Mouse (Mus musculus) embryonic facial prominence, embryonic 14.5 days (tissue): ENCODE measurements around the gene Phlda3. TPM values are rescaled to one million over a fixed set of nuclear protein-coding genes. Genes with fewer than 3 reads are reported as not detected.

Experiments
- ATAC-seq: fragments of 200-750 bp; cut with Nextera tagmentation; 2 replicates; pipeline ENCODE4 v1.8.0; 2017; ENCODE audit warnings: low read depth, moderate number of reproducible peaks, moderate TSS enrichment
- DNase-seq: peaks from one replicate; pipeline ENCODE4 v3.0.0-alpha.2; 2015; ENCODE audit warnings: low spot score
- H3K27ac ChIP-seq: fragments of 300-500 bp; sonication (generic); replicated peaks from 2 replicates; pipeline ENCODE4 v1.5.1; 2014; ENCODE audit warnings: low read depth, mild to moderate bottlenecking, low read length, moderate library complexity
- H3K27me3 ChIP-seq: fragments of 300-500 bp; sonication (generic); replicated peaks from 2 replicates; pipeline ENCODE4 v1.6.1; 2014; ENCODE audit warnings: low read length; ENCODE audit not compliant: control insufficient read depth, insufficient read depth
- H3K36me3 ChIP-seq: fragments of 300-500 bp; sonication (generic); 2 replicates; pipeline ENCODE4 v1.6.1; 2014; ENCODE audit warnings: low read length, mixed read lengths; ENCODE audit not compliant: control insufficient read depth, insufficient read depth
- H3K4me1 ChIP-seq: fragments of 300-500 bp; sonication (generic); 2 replicates; pipeline ENCODE4 v1.6.1; 2014; ENCODE audit warnings: antibody characterized with exemption, low read length; ENCODE audit not compliant: control insufficient read depth, insufficient read depth
- H3K4me2 ChIP-seq: fragments of 300-500 bp; sonication (generic); 2 replicates; pipeline ENCODE4 v1.6.1; 2014; ENCODE audit warnings: low read depth, mild to moderate bottlenecking, low read length, moderate library complexity, mixed read lengths
- H3K4me3 ChIP-seq: fragments of 300-500 bp; sonication (generic); 2 replicates; pipeline ENCODE4 v1.5.1; 2014; ENCODE audit warnings: low read depth, mild to moderate bottlenecking, low read length
- H3K9ac ChIP-seq: fragments of 300-500 bp; sonication (generic); 2 replicates; pipeline ENCODE4 v1.6.1; 2014; ENCODE audit warnings: low read depth, mild to moderate bottlenecking, low read length, moderate library complexity, mixed read lengths
- H3K9me3 ChIP-seq: fragments of 300-500 bp; sonication (generic); 2 replicates; pipeline ENCODE4 v1.6.1; 2016; ENCODE audit warnings: low read length; ENCODE audit not compliant: control insufficient read depth
- WGBS: fragments of 180-500 bp; shearing (Covaris S2); extraction: QIAGEN DNeasy Blood & Tissue Kit; methylation state at CpG from one replicate; pipeline ENCODE4 v1.1.7; 2014; 5-methylcytosine and 5-hydroxymethylcytosine counted together
- polyA plus RNA-seq: library from polyadenylated mRNA; unstranded; fragments of >200 nt; fragmentation: Nextera tagmentation; extraction: Ambion mirVana; gene quantifications from 2 replicates; pipeline ENCODE4 v1.2.1, GENCODE M21; 2014

Gene Phlda3
- polyA plus RNA-seq, 1 experiment from 2014 or later: 90.4 TPM

- H3K4me3 ChIP-seq: no peak overlapping the region
- no peaks in the 10 kb centered on the region for H3K9me3 ChIP-seq
- no peak overlapping the region for H3K4me2 ChIP-seq
- DNase-seq (peak; percentile 68), ATAC-seq (no peak)
- no peaks in the 10 kb centered on the region for H3K27me3 ChIP-seq
- H3K36me3 ChIP-seq: peaks cover 4% of the 10 kb centered on the region
- 46% methylated on average over 9 of the region's 9 CpGs for WGBS
- peaks cover 22% of the 10 kb centered on the region for H3K4me1 ChIP-seq
- no peak overlapping the region for H3K27ac ChIP-seq
- no peak overlapping the region for H3K9ac ChIP-seq
Observed at GRCm38 (mm10) chr1:135763503-135764205, 2.3 kb upstream of the Phlda3 start.

- Histone ChIP-seq H3K9me3 (no peaks in the 10 kb centered on the region), H3K4me2 (no peak overlapping the region), H3K27ac (no peak overlapping the region), H3K36me3 (peaks cover 9% of the 10 kb centered on the region), H3K4me3 (no peak overlapping the region), H3K27me3 (no peaks in the 10 kb centered on the region), H3K4me1 (peaks cover 22% of the 10 kb centered on the region), H3K9ac (no peak overlapping the region)
- DNase-seq: no peak
- 46% methylated on average over 2 of the region's 2 CpGs for WGBS
- ATAC-seq: no peak
Observed at GRCm38 (mm10) chr1:135764206-135764528, 1.8 kb upstream of the Phlda3 start.

GRCm38 (mm10) chr1:135766592-135767306 is 830 bp downstream of the Phlda3 start:
- Histone ChIP-seq H3K4me1 (peaks cover 42% of the 10 kb centered on the region), H3K4me3 (peak overlapping the region; percentile 81), H3K4me2 (peak overlapping the region; percentile 73), H3K9me3 (no peaks in the 10 kb centered on the region), H3K36me3 (peaks cover 18% of the 10 kb centered on the region), H3K27ac (peak overlapping the region; percentile 90), H3K9ac (peak overlapping the region; percentile 94), H3K27me3 (no peaks in the 10 kb centered on the region)
- DNase-seq (no peak), ATAC-seq (no peak)
- WGBS: 16% methylated on average over 27 of the region's 30 CpGs

GRCm38 (mm10) chr1:135767324-135767890 is 1.5 kb downstream of the Phlda3 start:
- H3K4me2 ChIP-seq: peak overlapping the region; percentile 73
- H3K27ac ChIP-seq: no peak overlapping the region
- no peak for DNase-seq
- H3K9me3 ChIP-seq: no peaks in the 10 kb centered on the region
- H3K36me3 ChIP-seq: peaks cover 18% of the 10 kb centered on the region
- WGBS: 59% methylated on average over 4 of the region's 4 CpGs
- H3K4me1 ChIP-seq: peaks cover 42% of the 10 kb centered on the region
- H3K27me3 ChIP-seq: no peaks in the 10 kb centered on the region
- peak overlapping the region; percentile 94 for H3K9ac ChIP-seq
- no peak for ATAC-seq
- H3K4me3 ChIP-seq: peak overlapping the region; percentile 81

- DNase-seq: no peak
- H3K27ac ChIP-seq: no peak overlapping the region
- no peak overlapping the region for H3K4me3 ChIP-seq
- H3K9me3 ChIP-seq: no peaks in the 10 kb centered on the region
- peaks cover 42% of the 10 kb centered on the region for H3K4me1 ChIP-seq
- no peak for ATAC-seq
- 88% methylated on average over 2 of the region's 2 CpGs for WGBS
- no peaks in the 10 kb centered on the region for H3K27me3 ChIP-seq
- H3K36me3 ChIP-seq: peaks cover 18% of the 10 kb centered on the region
- H3K4me2 ChIP-seq: peak overlapping the region; percentile 73
- H3K9ac ChIP-seq: no peak overlapping the region
Observed at GRCm38 (mm10) chr1:135768400-135768799, 2.5 kb downstream of the Phlda3 start.

- Histone ChIP-seq H3K36me3 (peaks cover 18% of the 10 kb centered on the region), H3K27ac (peak overlapping the region; percentile 68), H3K9me3 (no peaks in the 10 kb centered on the region), H3K4me1 (peaks cover 34% of the 10 kb centered on the region), H3K27me3 (no peaks in the 10 kb centered on the region), H3K4me3 (no peak overlapping the region), H3K9ac (peak overlapping the region; percentile 7; the same call in 1 of the 2 replicates), H3K4me2 (no peak overlapping the region)
- 58% methylated on average over 7 of the region's 7 CpGs for WGBS
- ATAC-seq: no peak
- no peak for DNase-seq
Observed at GRCm38 (mm10) chr1:135770237-135770636, 4.3 kb downstream of the Phlda3 start.

GRCm38 (mm10) chr1:135770896-135771572 is 5.1 kb downstream of the Phlda3 start:
- H3K9ac ChIP-seq: no peak overlapping the region
- H3K27ac ChIP-seq: peak overlapping the region; percentile 68
- no peak overlapping the region for H3K4me3 ChIP-seq
- WGBS: 43% methylated on average over 12 of the region's 12 CpGs
- H3K27me3 ChIP-seq: no peaks in the 10 kb centered on the region
- ATAC-seq (peak; percentile 51), DNase-seq (peak; percentile 82)
- peak overlapping the region; percentile 23 for H3K4me2 ChIP-seq
- H3K9me3 ChIP-seq: no peaks in the 10 kb centered on the region
- H3K36me3 ChIP-seq: peaks cover 18% of the 10 kb centered on the region
- H3K4me1 ChIP-seq: peaks cover 28% of the 10 kb centered on the region

GRCm38 (mm10) chr1:135771573-135771970 is 5.7 kb downstream of the Phlda3 start:
- no peaks in the 10 kb centered on the region for H3K27me3 ChIP-seq
- ATAC-seq (no peak), DNase-seq (no peak)
- H3K36me3 ChIP-seq: peaks cover 18% of the 10 kb centered on the region
- H3K4me2 ChIP-seq: no peak overlapping the region
- 63% methylated on average over 8 of the region's 8 CpGs for WGBS
- no peaks in the 10 kb centered on the region for H3K9me3 ChIP-seq
- no peak overlapping the region for H3K9ac ChIP-seq
- no peak overlapping the region for H3K4me3 ChIP-seq
- peak overlapping the region; percentile 68; the same call in 1 of the 2 replicates for H3K27ac ChIP-seq
- peaks cover 28% of the 10 kb centered on the region for H3K4me1 ChIP-seq
